Mouse (Mus musculus) right cerebral cortex, adult 18-20 months (tissue): ENCODE measurements around the gene Ttll6.

Experiments
- DNase-seq: peaks from one replicate; pipeline ENCODE4 v3.0.0; 2022; ENCODE audit warnings: mixed read lengths

Gene Ttll6

DNA sequence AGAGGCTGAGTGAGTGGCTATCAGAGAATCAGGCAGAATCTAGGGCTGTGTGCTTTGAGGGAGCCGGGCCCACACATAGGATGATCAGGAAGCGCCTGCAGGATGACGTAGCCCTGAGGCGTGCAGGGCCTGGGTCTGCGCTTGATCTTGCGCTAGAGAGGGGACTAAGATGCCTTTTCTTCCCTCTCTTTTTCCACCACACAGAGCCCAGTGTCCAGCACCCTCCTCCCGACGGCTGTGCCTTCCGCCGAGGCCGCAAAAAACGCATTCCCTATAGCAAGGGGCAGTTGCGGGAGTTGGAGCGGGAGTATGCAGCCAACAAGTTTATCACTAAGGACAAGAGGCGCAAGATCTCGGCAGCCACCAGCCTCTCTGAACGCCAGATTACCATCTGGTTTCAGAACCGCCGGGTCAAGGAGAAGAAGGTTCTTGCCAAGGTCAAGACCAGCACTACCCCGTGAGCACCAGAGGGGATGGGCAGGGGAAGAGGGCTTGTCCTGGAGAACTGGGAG lies 62.2 kb downstream of the Ttll6 start:
- DNase-seq = no peak

DNA sequence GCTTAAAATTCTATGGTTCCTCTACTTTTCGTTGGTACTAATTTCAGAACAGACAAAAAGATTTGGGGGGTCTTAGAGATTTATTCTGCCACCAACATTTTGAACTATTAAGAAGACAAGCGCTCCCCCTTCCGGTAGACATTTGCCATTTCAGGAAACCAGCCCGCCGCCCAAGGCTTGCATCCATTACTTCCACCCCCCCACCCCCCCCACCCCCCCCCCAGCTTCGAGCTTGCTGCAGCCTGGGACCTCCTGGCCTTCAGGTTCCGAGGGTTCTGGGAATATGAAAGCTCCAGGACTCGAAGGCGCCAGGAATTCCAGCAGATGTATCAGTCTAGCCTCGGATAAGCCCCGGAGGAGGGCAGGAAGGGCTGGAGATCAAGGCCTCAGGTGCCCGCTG lies 65.1 kb downstream of the Ttll6 start:
- DNase-seq = no peak

DNA sequence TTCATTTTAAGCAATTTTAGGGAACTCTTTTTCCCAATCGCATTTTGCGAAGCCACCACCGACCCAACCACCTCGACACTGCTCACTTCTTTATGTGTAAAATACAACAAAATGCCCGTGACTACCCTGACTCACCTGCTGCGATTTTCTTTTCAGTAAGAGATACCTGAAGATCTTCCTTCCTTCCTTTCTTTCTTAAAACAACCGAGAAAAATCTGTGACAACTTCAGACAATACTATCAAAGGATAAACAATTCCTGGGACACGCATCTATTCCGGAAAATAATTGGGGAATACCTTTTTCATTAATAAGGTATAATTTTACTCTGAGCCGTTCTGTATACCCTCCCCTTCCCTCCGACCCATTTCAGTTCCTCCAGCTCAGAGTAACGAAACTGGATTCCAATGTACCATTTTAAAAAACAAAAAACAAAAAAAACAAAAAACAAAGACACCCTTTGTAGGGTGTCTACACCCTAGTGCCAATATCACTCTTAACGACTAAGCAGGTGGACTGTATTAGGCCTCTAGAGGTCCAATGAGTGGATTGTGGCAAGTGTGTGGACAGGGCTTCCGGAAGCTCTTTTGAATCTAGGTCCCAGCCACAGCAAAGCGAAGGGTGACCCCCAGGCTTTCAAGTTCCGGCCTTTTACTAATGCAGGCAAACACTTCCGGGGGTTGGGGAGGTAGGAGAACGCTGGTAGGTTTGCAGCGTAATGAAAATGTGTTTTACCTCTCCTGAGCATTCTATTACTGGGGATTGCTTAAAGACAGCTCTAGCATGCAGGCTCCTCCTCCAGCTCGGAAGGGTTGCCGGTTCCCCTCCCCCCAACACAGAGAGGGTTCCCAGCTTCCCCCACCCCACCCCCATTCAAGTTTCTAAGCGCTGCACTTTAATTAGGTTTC lies 65.8 kb downstream of the Ttll6 start:
- DNase-seq = no peak

DNA sequence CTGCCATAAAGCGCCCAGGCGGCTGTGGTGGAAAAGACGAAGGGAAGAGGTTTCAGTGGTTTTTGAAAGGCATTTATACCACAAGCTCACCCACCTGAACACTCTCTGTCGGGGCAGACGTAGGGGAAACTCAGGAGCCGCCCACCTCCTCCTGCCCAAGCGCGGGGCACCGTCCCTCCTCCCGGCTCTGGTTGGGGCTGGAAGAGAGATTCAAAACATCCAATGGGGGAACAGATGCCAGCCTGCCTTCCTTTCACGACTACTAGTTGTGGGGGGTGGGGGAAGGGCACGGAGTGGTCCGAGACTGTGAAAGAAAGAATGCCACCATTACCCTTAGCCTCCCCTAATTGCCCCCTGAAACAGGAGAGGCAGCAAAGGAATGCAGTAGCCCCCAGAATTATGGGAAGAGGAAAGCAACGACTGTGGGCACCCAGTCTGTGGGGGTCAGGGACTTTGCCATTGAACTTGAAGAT lies 66.6 kb downstream of the Ttll6 start:
- no peak for DNase-seq

DNA sequence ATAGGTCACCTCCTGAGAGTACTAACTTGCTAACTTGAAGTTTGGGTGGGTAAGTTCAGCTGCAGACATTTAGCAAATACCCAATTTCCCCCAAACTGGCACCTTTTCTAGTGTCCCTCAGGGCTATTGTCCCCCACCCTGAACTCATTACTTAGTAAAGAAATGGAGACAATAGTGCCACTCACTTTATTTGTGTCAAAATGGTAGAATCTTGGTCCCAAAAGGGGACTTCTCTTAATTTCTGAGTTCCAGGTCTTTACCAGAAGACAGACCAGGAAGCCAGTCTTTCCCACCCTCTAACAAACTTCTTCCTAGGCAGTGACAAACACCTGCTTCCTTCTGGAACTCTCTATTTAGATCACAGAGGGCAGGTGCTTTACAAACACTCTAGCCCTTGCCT lies 68.2 kb downstream of the Ttll6 start:
- no peak for DNase-seq

DNA sequence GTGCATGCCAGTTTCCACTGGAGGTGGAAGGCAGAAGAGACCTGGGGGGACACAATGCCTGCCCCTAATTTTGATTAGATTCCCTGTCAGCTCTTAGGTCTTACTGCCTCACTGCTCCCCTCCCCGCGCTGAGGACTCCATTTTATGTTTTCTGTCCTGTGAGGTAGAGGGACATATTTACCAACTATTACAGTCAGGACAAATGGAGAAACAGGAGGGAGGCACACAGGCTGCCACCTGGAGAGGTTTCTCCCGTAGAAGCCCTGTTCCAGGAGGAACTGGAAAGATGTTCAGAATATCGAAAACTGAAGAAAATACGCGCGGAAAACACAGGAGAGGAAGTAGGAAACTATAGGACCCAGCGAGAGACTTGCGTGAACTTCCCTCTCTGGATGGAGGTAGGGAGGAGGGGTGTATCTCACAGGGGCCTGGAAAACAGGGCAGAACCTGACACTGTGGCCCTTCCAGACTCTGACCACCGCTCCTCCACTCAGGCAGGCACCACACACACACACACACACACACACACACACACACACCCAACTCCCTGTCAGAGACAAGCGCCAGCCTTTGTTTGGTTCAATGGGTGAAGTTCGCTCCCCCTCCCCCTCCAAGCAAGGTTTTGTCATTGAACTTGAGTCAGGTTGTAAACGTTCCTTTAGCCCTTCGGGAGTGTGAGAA lies 69.0 kb downstream of the Ttll6 start:
- no peak for DNase-seq

DNA sequence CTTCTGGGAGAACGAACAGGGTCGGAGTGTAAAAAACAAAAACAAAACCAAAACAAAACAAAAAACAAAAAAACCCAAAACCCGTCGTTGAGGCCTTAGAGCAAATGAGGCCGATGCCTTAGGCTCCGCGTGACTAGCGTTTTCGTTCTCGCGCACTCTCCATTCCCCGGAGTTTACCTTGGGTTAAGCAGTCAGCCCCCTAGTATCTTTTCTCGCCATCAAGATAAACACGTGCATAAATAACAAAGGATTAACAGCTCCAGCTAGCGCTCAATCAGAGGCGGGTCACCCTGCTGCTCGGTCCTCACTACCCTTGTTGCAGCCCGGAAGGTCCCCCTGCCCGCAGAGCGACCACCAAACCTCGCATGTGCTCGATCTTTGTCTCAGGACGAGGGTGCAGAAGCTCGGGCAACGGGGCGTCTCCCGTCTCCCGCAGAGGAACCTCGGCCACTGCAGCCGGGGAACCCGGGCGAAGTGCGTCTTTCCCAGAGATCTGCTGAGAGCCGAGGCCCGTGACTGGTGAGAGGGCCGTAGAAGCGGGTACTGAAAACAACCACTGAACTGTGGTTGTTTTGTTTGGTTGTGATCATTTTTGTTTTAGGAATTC lies 69.7 kb downstream of the Ttll6 start:
- no peak for DNase-seq

DNA sequence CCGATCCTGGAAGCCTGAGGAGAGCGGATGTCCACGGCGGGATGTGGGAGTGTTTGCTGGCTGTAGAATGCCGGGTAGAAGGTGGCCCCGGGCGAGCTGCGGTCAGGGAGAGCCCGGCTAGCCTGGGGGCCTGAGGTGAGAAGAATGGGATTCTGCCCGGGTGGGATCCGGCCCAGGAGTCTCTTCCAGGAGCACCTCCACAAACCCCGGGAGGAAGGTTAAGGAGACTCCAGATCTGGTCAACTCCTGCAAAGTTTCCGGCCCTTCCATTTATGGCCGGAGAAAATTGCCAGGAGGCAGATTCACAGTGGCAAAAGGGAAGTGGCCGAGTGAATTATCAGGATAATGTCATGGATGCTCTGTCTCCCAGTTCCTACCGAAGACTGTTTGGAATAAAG lies 70.2 kb downstream of the Ttll6 start:
- DNase-seq = no peak

DNA sequence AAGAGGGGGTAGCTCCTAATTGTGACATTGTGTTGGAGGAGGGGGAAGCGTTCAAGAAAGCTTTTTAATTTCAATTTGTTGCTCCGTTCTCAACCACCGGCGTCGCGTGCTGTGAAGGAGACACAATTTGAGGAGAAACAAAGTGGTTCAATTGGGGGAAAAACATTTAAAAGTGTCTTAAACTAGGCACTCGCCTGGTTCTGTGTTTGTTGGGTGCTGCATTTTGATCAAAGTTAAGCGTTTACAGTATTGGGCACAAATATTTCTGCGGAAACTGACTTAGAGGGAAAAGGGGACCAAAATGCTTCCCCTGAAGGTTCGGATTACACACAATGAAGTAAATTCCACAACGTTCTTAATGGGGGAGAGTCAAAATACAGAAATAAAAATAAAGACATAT lies 70.8 kb downstream of the Ttll6 start:
- DNase-seq = no peak

DNA sequence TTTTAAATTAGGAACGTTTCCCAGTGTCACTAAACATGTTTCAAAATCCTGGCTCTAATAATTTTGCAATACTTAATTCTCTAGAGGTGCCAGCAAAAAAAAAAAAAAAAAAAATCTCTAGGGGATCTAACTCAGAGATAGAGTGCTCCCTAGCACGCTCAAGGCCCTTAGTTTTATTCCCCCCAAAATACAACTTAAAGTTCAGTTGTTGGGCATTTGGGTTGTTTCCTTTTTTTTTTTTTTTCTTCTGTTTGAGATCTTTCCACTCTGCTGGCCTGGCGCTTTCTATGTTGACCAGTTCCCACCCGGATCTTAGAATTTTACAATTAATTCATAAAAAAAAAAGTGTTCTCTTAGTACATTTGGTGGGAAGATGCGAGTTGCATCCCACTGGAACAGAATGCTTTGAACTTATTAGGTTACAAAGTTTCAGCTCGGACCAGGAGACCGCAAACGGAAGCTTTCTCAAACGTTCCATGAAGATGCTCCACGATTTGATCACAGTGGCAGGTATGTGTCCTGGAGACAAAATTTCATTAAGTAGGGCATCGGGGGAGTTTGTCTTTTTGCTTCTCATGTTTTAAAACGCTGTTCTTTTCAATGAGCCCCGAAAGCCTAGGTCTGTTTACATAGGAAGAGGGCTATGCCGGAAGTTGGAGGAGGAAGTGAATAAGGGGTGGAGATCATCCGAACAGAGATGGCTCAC lies 72.0 kb downstream of the Ttll6 start:
- DNase-seq = no peak
